Mouse (Mus musculus) B cell, adult 67 days (primary cell): ENCODE data around the gene Dhx36. TPM values are rescaled to one million over a fixed set of nuclear protein-coding genes. Genes with fewer than 3 reads are reported as not detected.

Experiments used
- total RNA-seq, 2 experiments: library from RNA; stranded (reverse); gene quantifications; 4 replicates each; pipeline ENCODE4 v1.2.4; 2023

Dhx36 gene
- total RNA-seq: 10 to 100 TPM; 65.1 to 66.9 TPM

DNA sequence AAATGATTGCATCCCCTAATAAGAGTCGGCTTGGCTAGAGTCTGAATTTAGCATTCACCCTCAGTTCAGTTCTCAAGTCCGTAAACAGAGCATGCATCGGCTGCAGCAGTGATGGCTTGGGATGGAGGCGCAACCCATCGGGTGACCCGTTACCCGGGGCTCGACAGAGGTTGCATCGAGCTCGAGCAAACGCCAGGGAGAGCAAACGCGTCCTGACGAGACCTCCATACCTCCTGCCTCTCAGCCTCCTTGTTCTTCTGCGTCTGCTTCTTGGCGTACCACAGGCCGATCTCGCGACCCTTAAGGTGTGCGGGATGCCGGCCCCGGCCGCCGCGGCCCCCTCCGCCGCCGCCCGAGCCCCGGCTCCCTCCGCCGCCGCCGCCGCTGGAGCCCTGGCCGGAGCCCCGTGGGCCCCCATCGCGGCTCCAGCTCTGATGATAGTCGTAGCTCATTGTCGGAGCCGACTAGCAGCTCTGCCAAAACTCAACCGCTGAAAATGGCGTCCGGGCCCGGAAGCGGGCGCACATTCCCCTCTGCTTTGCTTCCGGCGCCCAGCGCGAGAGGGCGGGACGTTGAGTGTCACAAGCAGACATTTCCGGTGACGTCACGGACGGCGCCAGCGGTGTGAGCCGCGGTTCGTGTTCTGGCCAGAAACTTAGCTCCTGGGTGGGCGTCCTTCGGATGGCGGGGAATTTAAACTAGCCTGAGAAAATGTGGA is at the start of gene Dhx36:
TSS of gene Dhx36 (minus strand) at position 517 of the 718 bp plus-strand sequence.

Other genes starting within 250 kb of the Dhx36 start
- not detected for gene Arhgef26, start 168.7 kb downstream of the Dhx36 start, total RNA-seq
- gene Gpr149, start 98.1 kb upstream of the Dhx36 start, total RNA-seq: not detected